Mouse (Mus musculus) midbrain, postnatal 0 days (tissue): ENCODE data around the gene Pacsin2. TPM values are rescaled to one million over a fixed set of nuclear protein-coding genes. Genes with fewer than 3 reads are reported as not detected.

Experiments
- ATAC-seq: fragments of 200-750 bp; cut with Nextera tagmentation; 2 replicates; pipeline ENCODE4 v1.8.0; 2017; ENCODE audit warnings: moderate number of reproducible peaks, mild to moderate bottlenecking, moderate TSS enrichment, moderate library complexity; ENCODE audit not compliant: low FRiP score
- DNase-seq: peaks from one replicate; pipeline ENCODE4 v3.0.0-alpha.2; 2015; ENCODE audit warnings: low spot score
- H3K27ac ChIP-seq: fragments of 300-500 bp; sonication (generic); 2 replicates; pipeline ENCODE4 v1.5.1; 2014; ENCODE audit warnings: low read depth, mild to moderate bottlenecking, low read length, mixed read lengths
- H3K27me3 ChIP-seq: fragments of 300-500 bp; sonication (generic); 2 replicates; pipeline ENCODE4 v1.6.1; 2014; ENCODE audit warnings: low read length, control low read depth, mixed read lengths; ENCODE audit not compliant: insufficient read depth
- H3K36me3 ChIP-seq: fragments of 300-500 bp; sonication (generic); 2 replicates; pipeline ENCODE4 v1.6.1; 2014; ENCODE audit warnings: low read length, control low read depth, mixed read lengths; ENCODE audit not compliant: insufficient read depth
- H3K4me1 ChIP-seq: fragments of 300-500 bp; sonication (generic); 2 replicates; pipeline ENCODE4 v1.6.1; 2014; ENCODE audit warnings: mild to moderate bottlenecking, control low read depth, antibody characterized with exemption, low read length, mixed read lengths; ENCODE audit not compliant: insufficient read depth
- H3K4me2 ChIP-seq: fragments of 300-500 bp; sonication (generic); 2 replicates; pipeline ENCODE4 v1.6.1; 2014; ENCODE audit warnings: low read depth, mild to moderate bottlenecking, low read length, mixed read lengths; ENCODE audit not compliant: poor library complexity, severe bottlenecking
- H3K4me3 ChIP-seq: fragments of 300-500 bp; sonication (generic); 2 replicates; pipeline ENCODE4 v1.5.1; 2014; ENCODE audit warnings: low read depth, mild to moderate bottlenecking, low read length, moderate library complexity
- H3K9ac ChIP-seq: fragments of 300-500 bp; sonication (generic); replicated peaks from 2 replicates; pipeline ENCODE4 v1.6.1; 2014; ENCODE audit warnings: mild to moderate bottlenecking, low read length, moderate library complexity, mixed read lengths; ENCODE audit not compliant: poor library complexity, severe bottlenecking
- H3K9me3 ChIP-seq: fragments of 300-500 bp; sonication (generic); 2 replicates; pipeline ENCODE4 v1.6.1; 2016; ENCODE audit warnings: low read length, control low read depth
- CTCF ChIP-seq: IDR thresholded peaks from 2 replicates; pipeline ENCODE4 v1.5.1; 2016; ENCODE audit warnings: antibody characterized with exemption, mild to moderate bottlenecking
- WGBS: fragments of 180-500 bp; shearing (Covaris S2); extraction: QIAGEN DNeasy Blood & Tissue Kit; methylation state at CpG from one replicate; pipeline ENCODE4 v1.1.7; 2014; 5-methylcytosine and 5-hydroxymethylcytosine counted together
- polyA plus RNA-seq: library from polyadenylated mRNA; unstranded; fragments of >200 nt; fragmentation: Nextera tagmentation; extraction: Ambion mirVana; gene quantifications from 2 replicates; pipeline ENCODE4 v1.2.1, GENCODE M21; 2015
- total RNA-seq: library from RNA; depleted of rRNA; stranded (reverse); fragments of >200 nt; gene quantifications from 2 replicates; pipeline ENCODE4 v1.2.3, GENCODE M21; 2014

Pacsin2 gene
- total and polyA plus RNA-seq, 2 experiments from 2014 or later, result 14.6 to 16.2 TPM

- Histone ChIP-seq H3K4me1 (no peaks in the 10 kb centered on the region), H3K4me3 (no peak overlapping the region), H3K4me2 (no peak overlapping the region), H3K9me3 (no peaks in the 10 kb centered on the region), H3K27ac (no peak overlapping the region), H3K9ac (no peak overlapping the region), H3K36me3 (peaks cover 30% of the 10 kb centered on the region), H3K27me3 (no peaks in the 10 kb centered on the region)
- TF ChIP-seq CTCF, result no peak
- 67% methylated on average over 8 of the region's 8 CpGs for WGBS
- peak; percentile 25 for DNase-seq
- ATAC-seq, result no peak
These were observed 18.3 kb upstream of the Pacsin2 start for GRCm38 (mm10) chr15:83482645-83483224.

GRCm38 (mm10) chr15:83481236-83481780, 16.9 kb upstream of the Pacsin2 start:
- Histone ChIP-seq H3K9me3 (no peaks in the 10 kb centered on the region), H3K27me3 (no peaks in the 10 kb centered on the region), H3K4me2 (no peak overlapping the region), H3K36me3 (peaks cover 22% of the 10 kb centered on the region), H3K27ac (no peak overlapping the region), H3K4me3 (no peak overlapping the region), H3K4me1 (no peaks in the 10 kb centered on the region), H3K9ac (no peak overlapping the region)
- no peak for ATAC-seq
- no peak for TF ChIP-seq CTCF
- no peak for DNase-seq
- WGBS, result 71% methylated on average over 10 of the region's 10 CpGs

- Histone ChIP-seq H3K36me3 (peaks cover 13% of the 10 kb centered on the region; the same call in 1 of the 2 replicates), H3K9me3 (no peaks in the 10 kb centered on the region), H3K9ac (no peak overlapping the region), H3K4me2 (no peak overlapping the region), H3K27ac (no peak overlapping the region), H3K4me3 (no peak overlapping the region), H3K4me1 (no peaks in the 10 kb centered on the region), H3K27me3 (no peaks in the 10 kb centered on the region)
- no peak for TF ChIP-seq CTCF
- 92% methylated on average over 4 of the region's 4 CpGs for WGBS
- ATAC-seq (no peak), DNase-seq (no peak)
These were observed 15.4 kb upstream of the Pacsin2 start for GRCm38 (mm10) chr15:83479818-83480217.

- Histone ChIP-seq H3K9me3 (no peaks in the 10 kb centered on the region), H3K4me2 (no peak overlapping the region), H3K4me3 (no peak overlapping the region), H3K27ac (no peak overlapping the region), H3K4me1 (no peaks in the 10 kb centered on the region), H3K27me3 (no peaks in the 10 kb centered on the region), H3K36me3 (peaks cover 6% of the 10 kb centered on the region; the same call in 1 of the 2 replicates), H3K9ac (no peak overlapping the region)
- ATAC-seq, result no peak
- 80% methylated on average over 3 of the region's 3 CpGs for WGBS
- no peak for DNase-seq
- no peak for TF ChIP-seq CTCF
These were observed 13.7 kb upstream of the Pacsin2 start for GRCm38 (mm10) chr15:83478096-83478495.

- H3K9me3 ChIP-seq, result no peaks in the 10 kb centered on the region
- no peak for TF ChIP-seq CTCF
- H3K36me3 ChIP-seq, result no peaks in the 10 kb centered on the region
- H3K27ac ChIP-seq, result no peak overlapping the region
- no peaks in the 10 kb centered on the region for H3K27me3 ChIP-seq
- H3K4me2 ChIP-seq, result no peak overlapping the region
- WGBS, result 89% methylated on average over 12 of the region's 12 CpGs
- H3K4me3 ChIP-seq, result no peak overlapping the region
- no peak for ATAC-seq
- H3K4me1 ChIP-seq, result no peaks in the 10 kb centered on the region
- no peak overlapping the region for H3K9ac ChIP-seq
- DNase-seq, result no peak
These were observed 12.3 kb upstream of the Pacsin2 start for GRCm38 (mm10) chr15:83476593-83477273.

- DNase-seq, result no peak
- 44% methylated on average over 5 of the region's 5 CpGs for WGBS
- no peaks in the 10 kb centered on the region for H3K36me3 ChIP-seq
- no peaks in the 10 kb centered on the region for H3K4me1 ChIP-seq
- ATAC-seq, result no peak
- no peak overlapping the region for H3K4me2 ChIP-seq
- no peaks in the 10 kb centered on the region for H3K9me3 ChIP-seq
- H3K4me3 ChIP-seq, result no peak overlapping the region
- no peaks in the 10 kb centered on the region for H3K27me3 ChIP-seq
- H3K9ac ChIP-seq, result no peak overlapping the region
- no peak overlapping the region for H3K27ac ChIP-seq
- TF ChIP-seq CTCF, result no peak
These were observed 10.0 kb upstream of the Pacsin2 start for GRCm38 (mm10) chr15:83474466-83474836.
